Mouse (Mus musculus) small intestine, adult 2 months (tissue): ENCODE measurements at regions not wholly inside any gene's neighbourhood (a gene's known extent, or its start where the extent isn't known, plus 50 kb on each side); places are given as distances from the start of the nearest gene placed in this dataset.

Experiments used
- H3K27ac ChIP-seq: fragments of 200-500 bp; 2 replicates; pipeline ENCODE4 v1.5.1; 2012; ENCODE audit warnings: low read depth, low read length, control low read depth, inconsistent platforms; ENCODE audit not compliant: insufficient read depth
- H3K27me3 ChIP-seq: fragments of 200-500 bp; 2 replicates; pipeline ENCODE4 v1.6.1; 2012; ENCODE audit warnings: mild to moderate bottlenecking, moderate library complexity, low read length, inconsistent platforms; ENCODE audit not compliant: control insufficient read depth, insufficient read depth
- H3K36me3 ChIP-seq: fragments of 200-500 bp; 2 replicates; pipeline ENCODE4 v1.6.1; 2012; ENCODE audit warnings: mild to moderate bottlenecking, low read length, control low read depth, inconsistent platforms; ENCODE audit not compliant: control insufficient read depth, insufficient read depth
- H3K4me1 ChIP-seq: fragments of 200-500 bp; 2 replicates; pipeline ENCODE4 v1.6.1; 2012; ENCODE audit warnings: low read length, inconsistent platforms, mixed read lengths; ENCODE audit not compliant: control insufficient read depth, insufficient read depth, insufficient read length
- H3K4me3 ChIP-seq: fragments of 200-500 bp; 2 replicates; pipeline ENCODE4 v1.5.1; 2012; ENCODE audit warnings: low read depth, mild to moderate bottlenecking, control low read depth, inconsistent platforms, low read length, moderate library complexity
- CTCF ChIP-seq: fragments of 200-500 bp; IDR thresholded peaks from 2 replicates; pipeline ENCODE4 v1.5.1; 2012; ENCODE audit warnings: low read depth, mild to moderate bottlenecking, control low read depth, inconsistent platforms, low read length, moderate library complexity, mixed read lengths; ENCODE audit not compliant: insufficient replicate concordance, insufficient read length; ENCODE audit errors: extremely low read depth
- POLR2A ChIP-seq: fragments of 200-500 bp; IDR thresholded peaks from 2 replicates; pipeline ENCODE4 v1.6.1; 2012; ENCODE audit warnings: low read depth, mild to moderate bottlenecking, control low read depth, inconsistent platforms, low read length, moderate library complexity
- WGBS: fragments of 180-500 bp; shearing (Covaris S2); methylation state at CpG from one replicate; pipeline ENCODE4 v1.1.7; 2018; 5-methylcytosine and 5-hydroxymethylcytosine counted together

DNA sequence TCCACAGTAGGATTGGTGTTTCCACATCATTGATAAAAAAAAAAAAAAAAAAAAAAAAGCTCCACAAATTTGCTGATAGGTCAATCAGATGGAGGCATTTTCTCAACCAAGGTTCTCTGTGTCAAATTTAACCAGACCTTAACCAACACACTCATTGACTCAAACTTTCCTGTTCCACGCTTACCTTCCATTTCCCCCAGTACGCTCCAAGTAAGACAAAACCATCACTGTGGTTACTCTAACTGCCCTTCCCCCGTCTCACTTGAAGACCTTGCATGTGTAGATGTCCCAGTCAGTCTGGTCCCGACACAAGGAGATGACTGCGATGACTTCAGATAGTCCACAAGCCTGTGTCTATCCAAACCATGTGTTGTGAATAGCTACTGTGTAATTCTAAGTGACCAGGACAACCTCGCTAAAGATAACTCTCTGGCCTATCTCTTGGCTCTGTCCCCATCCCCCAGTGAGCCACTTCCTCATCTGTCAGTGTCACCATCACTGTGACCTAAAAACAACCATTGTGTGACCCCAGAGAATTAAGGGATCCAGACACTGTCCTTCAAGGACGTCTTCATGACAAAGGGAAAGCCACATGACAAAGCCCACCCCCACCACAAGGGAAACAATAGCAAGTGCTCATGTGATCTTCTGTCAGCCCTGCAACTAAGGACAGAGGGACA lies 279.9 kb upstream of the Spred2 start:
- WGBS = 74% methylated on average over 7 of the region's 7 CpGs
- H3K36me3 ChIP-seq = no peaks in the 10 kb centered on the region
- H3K27me3 ChIP-seq = no peaks in the 10 kb centered on the region
- no peak overlapping the region for H3K4me3 ChIP-seq
- no peak overlapping the region for H3K27ac ChIP-seq
- H3K4me1 ChIP-seq = no peaks in the 10 kb centered on the region
- TF ChIP-seq CTCF (no peak), POLR2A (no peak)

DNA sequence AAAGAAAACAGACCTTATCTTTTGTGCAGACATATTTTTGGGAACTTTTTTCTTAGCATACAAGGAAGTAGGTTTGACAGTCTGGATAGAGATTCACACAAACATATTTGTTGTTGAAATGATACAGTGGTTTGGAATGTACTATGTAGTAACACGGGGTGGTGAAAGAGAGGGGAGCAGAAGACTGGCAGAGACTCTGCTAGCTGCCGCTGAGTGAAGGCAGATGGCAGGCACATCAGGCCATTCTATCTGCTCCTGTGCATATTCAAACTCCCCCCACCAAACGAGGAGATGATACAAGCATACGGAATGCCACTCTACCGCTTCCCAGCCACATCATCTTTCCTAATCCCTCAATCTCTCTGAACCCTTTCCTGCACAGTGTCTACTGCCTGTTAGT lies 279.1 kb upstream of the Spred2 start:
- 76% methylated on average over 5 of the region's 5 CpGs for WGBS
- Histone ChIP-seq H3K4me3 (no peak overlapping the region), H3K36me3 (no peaks in the 10 kb centered on the region), H3K27me3 (no peaks in the 10 kb centered on the region), H3K4me1 (no peaks in the 10 kb centered on the region), H3K27ac (no peak overlapping the region)
- TF ChIP-seq POLR2A = no peak
- no peak for TF ChIP-seq CTCF

DNA sequence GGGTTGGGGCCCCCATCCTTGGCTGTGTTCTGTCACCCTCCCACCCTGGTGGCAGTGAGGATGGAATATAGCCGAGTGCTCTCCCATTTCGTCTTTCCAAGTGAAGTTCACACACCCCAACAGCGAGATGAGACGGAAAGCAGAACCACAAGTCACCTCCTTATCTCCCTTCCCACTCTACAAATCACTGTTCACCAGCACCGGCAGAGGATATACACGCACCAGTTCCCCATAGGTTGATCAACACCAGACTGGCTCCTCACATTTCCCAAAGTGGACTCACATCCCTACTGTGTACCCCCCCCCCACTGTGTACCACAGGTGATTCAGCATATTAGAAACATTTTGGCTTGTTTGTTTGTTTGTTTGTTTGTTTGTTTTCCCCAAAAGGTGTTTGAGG lies 272.7 kb upstream of the Spred2 start:
- H3K27ac ChIP-seq = no peak overlapping the region
- H3K4me1 ChIP-seq = no peaks in the 10 kb centered on the region
- H3K27me3 ChIP-seq = no peaks in the 10 kb centered on the region
- 83% methylated on average over 6 of the region's 6 CpGs for WGBS
- H3K4me3 ChIP-seq = no peak overlapping the region
- TF ChIP-seq CTCF (no peak), POLR2A (no peak)
- H3K36me3 ChIP-seq = no peaks in the 10 kb centered on the region

DNA sequence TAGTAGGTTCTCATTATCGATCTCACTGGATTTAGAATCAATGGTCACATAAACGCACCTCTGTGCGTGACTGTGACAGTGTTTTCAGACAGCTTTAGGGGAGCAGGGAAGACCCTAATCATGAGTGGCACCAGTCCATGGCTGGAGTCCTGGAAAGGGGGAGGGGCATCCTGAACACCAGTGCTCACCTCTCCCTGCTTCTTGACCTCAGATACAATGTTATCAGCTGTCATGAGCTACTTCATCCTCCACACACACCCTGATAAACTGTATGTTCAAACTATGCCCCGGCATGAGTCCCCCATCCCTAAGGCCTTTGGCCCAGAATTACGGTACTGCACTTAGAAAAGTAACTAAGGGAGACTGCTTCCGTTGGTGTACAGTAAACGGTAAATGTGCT lies 272.2 kb upstream of the Spred2 start:
- WGBS = 85% methylated on average over 7 of the region's 7 CpGs
- no peaks in the 10 kb centered on the region for H3K36me3 ChIP-seq
- TF ChIP-seq CTCF (no peak), POLR2A (no peak)
- H3K4me1 ChIP-seq = no peaks in the 10 kb centered on the region
- H3K27ac ChIP-seq = no peak overlapping the region
- no peaks in the 10 kb centered on the region for H3K27me3 ChIP-seq
- H3K4me3 ChIP-seq = no peak overlapping the region

DNA sequence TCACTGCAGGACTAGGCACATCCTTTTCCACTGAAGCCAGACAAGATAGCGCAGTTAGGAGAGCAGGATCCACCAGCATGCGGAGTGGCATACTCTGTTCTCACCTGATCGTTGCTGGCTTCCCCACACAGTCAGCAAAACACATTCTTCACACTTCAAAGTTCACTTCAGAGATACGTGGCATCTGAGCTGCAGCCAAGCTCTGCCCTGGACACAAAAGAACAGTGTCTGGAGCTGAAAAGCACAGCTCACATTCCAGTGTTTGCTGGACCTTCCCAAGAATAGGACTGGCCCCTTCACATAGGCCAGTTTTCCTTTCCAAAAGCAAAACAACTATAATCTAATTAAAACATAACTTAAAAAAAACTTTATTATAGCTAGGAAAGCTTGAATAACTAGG lies 264.7 kb upstream of the Spred2 start:
- Histone ChIP-seq H3K36me3 (no peaks in the 10 kb centered on the region), H3K4me3 (no peak overlapping the region), H3K4me1 (no peaks in the 10 kb centered on the region), H3K27ac (no peak overlapping the region), H3K27me3 (no peaks in the 10 kb centered on the region)
- TF ChIP-seq CTCF (no peak), POLR2A (no peak)
- 65% methylated on average over 4 of the region's 4 CpGs for WGBS

DNA sequence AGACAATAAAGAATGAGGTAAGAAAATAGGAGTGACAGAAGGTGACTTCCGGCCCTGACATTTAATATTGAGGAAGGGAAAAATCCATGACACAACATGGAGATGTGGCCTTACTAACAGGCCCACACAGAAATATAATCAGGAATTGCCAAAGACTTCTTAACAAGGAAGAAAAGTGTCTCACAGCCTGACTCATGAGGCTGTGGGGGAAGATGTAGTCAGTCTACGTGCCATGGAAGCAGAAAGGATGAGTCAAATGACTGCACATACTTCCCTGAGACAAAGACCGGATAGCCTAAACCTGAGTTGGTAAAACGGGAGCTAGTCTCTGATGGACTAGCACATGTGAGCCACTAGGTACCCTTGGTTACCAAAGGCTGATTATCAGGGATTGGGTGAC lies 257.4 kb upstream of the Spred2 start:
- Histone ChIP-seq H3K4me1 (no peaks in the 10 kb centered on the region), H3K27me3 (no peaks in the 10 kb centered on the region), H3K4me3 (no peak overlapping the region), H3K36me3 (no peaks in the 10 kb centered on the region), H3K27ac (no peak overlapping the region)
- 86% methylated on average over 4 of the region's 4 CpGs for WGBS
- no peak for TF ChIP-seq CTCF
- TF ChIP-seq POLR2A = no peak

DNA sequence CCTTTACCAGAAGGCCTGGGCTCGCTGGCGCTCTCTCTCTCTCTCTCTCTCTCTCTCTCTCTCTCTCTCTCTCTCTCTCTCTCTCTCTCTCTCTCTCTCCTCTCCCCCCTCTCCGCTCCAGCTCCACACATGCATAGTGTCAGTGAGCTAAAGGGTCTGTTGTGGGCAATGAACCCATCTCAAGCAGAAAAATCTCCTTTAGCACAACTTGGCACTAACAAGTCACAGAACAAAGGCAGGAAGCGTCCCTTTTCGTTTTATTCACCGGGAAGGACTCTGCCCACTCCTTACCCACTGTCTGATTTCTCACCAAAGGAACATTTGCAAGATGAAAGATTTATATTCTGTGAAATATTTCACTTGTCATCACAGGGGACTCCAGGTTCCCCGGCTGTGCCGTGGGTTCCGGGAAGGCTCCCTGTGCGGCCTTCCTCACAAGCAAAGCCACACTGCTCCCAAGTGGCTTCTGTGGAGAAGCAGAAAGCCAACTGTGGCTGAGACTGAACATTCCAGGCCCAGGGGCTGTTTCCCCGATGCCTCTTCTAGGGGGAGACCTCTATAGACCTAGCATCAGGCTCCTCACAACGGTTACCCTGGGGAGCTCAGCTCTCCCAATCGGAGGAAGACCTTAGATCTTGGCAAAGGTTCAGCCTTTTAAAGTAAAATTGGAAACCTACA lies 253.2 kb upstream of the Spred2 start:
- no peak overlapping the region for H3K4me3 ChIP-seq
- 64% methylated on average over 13 of the region's 13 CpGs for WGBS
- TF ChIP-seq POLR2A = no peak
- no peak for TF ChIP-seq CTCF
- no peaks in the 10 kb centered on the region for H3K27me3 ChIP-seq
- H3K36me3 ChIP-seq = no peaks in the 10 kb centered on the region
- H3K4me1 ChIP-seq = no peaks in the 10 kb centered on the region
- H3K27ac ChIP-seq = no peak overlapping the region
